In the genomic region with DNA sequence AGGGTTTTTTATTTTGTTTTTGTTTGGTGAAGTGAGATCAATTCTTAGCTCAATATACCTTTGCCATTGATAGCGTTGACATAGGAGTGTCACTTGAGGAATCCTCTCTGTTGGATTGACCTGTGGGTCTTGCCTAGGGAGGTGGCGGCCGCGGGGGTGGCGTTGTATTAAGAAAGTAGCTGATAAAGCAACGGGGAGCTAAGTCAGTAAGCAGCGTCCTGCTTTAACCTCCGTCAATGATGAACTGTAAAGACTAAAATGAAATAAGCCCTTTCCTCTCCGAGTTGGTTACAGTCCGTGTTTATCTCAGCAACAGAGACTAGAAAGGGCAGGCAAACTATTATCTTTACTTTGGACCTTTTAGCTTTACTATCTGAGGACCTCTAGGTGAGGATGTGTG, we compare ENCODE assay signal across 8 mouse cellular contexts. TPM values are rescaled to one million over a fixed set of nuclear protein-coding genes. Genes with fewer than 3 reads are reported as not detected.
DNase-seq lines count a peak whose midpoint lies in the region; ATAC-seq and TF ChIP-seq lines count a peak whose summit lies in the region.

No protein-coding gene starts in this region.

- H3K36me3 ChIP-seq in ES-Bruce4 (ENCODE audit: control insufficient read depth, insufficient read depth, low read length, poor library complexity, severe bottlenecking) = no peaks in the 10 kb centered on the region
- H3K36me3 ChIP-seq in embryonic facial prominence, embryonic 14.5 days (ENCODE audit: control insufficient read depth, insufficient read depth, low read length) = peaks cover under 1% of the 10 kb centered on the region; the same call in 1 of the 2 replicates
- no peaks in the 10 kb centered on the region for H3K36me3 ChIP-seq in hindbrain, embryonic 15.5 days
- H3K36me3 ChIP-seq in liver, embryonic 14.5 days (replicated peaks; ENCODE audit: control insufficient read depth, insufficient read depth, low read depth) = no peaks in the 10 kb centered on the region

- peak overlapping the region; percentile 62 for H3K4me2 ChIP-seq in embryonic facial prominence, embryonic 14.5 days (ENCODE audit: low read depth, low read length)
- H3K4me2 ChIP-seq in hindbrain, embryonic 15.5 days = peak overlapping the region; percentile 69
- peak overlapping the region; percentile 87 for H3K4me2 ChIP-seq in liver, embryonic 14.5 days (ENCODE audit: low read depth)

- no peak for TF ChIP-seq CTCF in ES-Bruce4 (IDR thresholded peaks at IDR 0.05; ENCODE audit: low read depth, low read length)
- no peak for TF ChIP-seq CTCF in liver, embryonic 14.5 days (IDR thresholded peaks at IDR 0.05; ENCODE audit: low read depth)

- H3K9ac ChIP-seq in ES-Bruce4 (ENCODE audit: low read depth, poor library complexity, severe bottlenecking) = no peak overlapping the region; the same call in 1 of the 2 replicates
- peak overlapping the region; percentile 79 for H3K9ac ChIP-seq in embryonic facial prominence, embryonic 14.5 days (ENCODE audit: low read depth, low read length)
- peak overlapping the region; percentile 80 for H3K9ac ChIP-seq in hindbrain, embryonic 15.5 days
- H3K9ac ChIP-seq in liver, embryonic 14.5 days (replicated peaks) = peak overlapping the region; percentile 59

- TF ChIP-seq POLR2A in ES-Bruce4 (IDR thresholded peaks at IDR 0.05; ENCODE audit: insufficient read depth, low read length) = no peak

- 13% methylated on average over 10 of the region's 10 CpGs for WGBS in embryonic facial prominence, embryonic 14.5 days
- 6% methylated on average over 10 of the region's 10 CpGs for WGBS in hindbrain, embryonic 15.5 days
- WGBS in liver, embryonic 14.5 days (ENCODE audit: insufficient replicate concordance) = 6% methylated on average over 10 of the region's 10 CpGs

- peak overlapping the region; percentile 36; the same call in 1 of the 2 replicates for H3K4me3 ChIP-seq in ES-Bruce4 (ENCODE audit: low read depth, low read length)
- H3K4me3 ChIP-seq in embryonic facial prominence, embryonic 14.5 days (ENCODE audit: low read depth, low read length) = peak overlapping the region; percentile 83
- peak overlapping the region; percentile 79 for H3K4me3 ChIP-seq in hindbrain, embryonic 15.5 days
- H3K4me3 ChIP-seq in liver, embryonic 14.5 days (ENCODE audit: insufficient read depth in 1 of 2, low read depth in 2 of 2, low read length in 2 of 2) = peak overlapping the region; percentile 72 to 87

- no peak for TF ChIP-seq EP300 in ES-Bruce4 (IDR thresholded peaks at IDR 0.05; ENCODE audit: insufficient read depth, low read depth, low read length)
- TF ChIP-seq EP300 in liver, embryonic 14.5 days (IDR thresholded peaks at IDR 0.05; ENCODE audit: low read depth) = no peak

- no peaks in the 10 kb centered on the region for H3K27me3 ChIP-seq in ES-Bruce4 (ENCODE audit: control insufficient read depth, insufficient read depth, low read length, poor library complexity, severe bottlenecking)
- H3K27me3 ChIP-seq in embryonic facial prominence, embryonic 14.5 days (replicated peaks; ENCODE audit: control insufficient read depth, insufficient read depth, low read length) = no peaks in the 10 kb centered on the region
- H3K27me3 ChIP-seq in hindbrain, embryonic 15.5 days = no peaks in the 10 kb centered on the region
- no peaks in the 10 kb centered on the region for H3K27me3 ChIP-seq in liver, embryonic 14.5 days (ENCODE audit: control insufficient read depth, insufficient read depth, low read length)

- ATAC-seq in embryonic facial prominence, embryonic 14.5 days (ENCODE audit: low read depth) = no peak
- ATAC-seq in hindbrain, embryonic 15.5 days (ENCODE audit: low FRiP score, low read depth) = no peak; the same call in 1 of the 2 replicates
- ATAC-seq in liver, embryonic 14.5 days (ENCODE audit: insufficient read depth) = peak; percentile 25

- H3K9me3 ChIP-seq in ES-Bruce4 (replicated peaks; ENCODE audit: control insufficient read depth, insufficient read depth, low read length, poor library complexity, severe bottlenecking) = no peaks in the 10 kb centered on the region
- H3K9me3 ChIP-seq in embryonic facial prominence, embryonic 14.5 days (ENCODE audit: control insufficient read depth, low read length) = no peaks in the 10 kb centered on the region
- no peaks in the 10 kb centered on the region for H3K9me3 ChIP-seq in hindbrain, embryonic 15.5 days
- H3K9me3 ChIP-seq in liver, embryonic 14.5 days (ENCODE audit: control insufficient read depth, low read length) = no peaks in the 10 kb centered on the region

- H3K27ac ChIP-seq in ES-Bruce4 (ENCODE audit: insufficient read depth, low read length) = 0 out of 2 replicates have a peak overlapping the region, but pooled peaks have one; percentile 28
- H3K27ac ChIP-seq in embryonic facial prominence, embryonic 14.5 days (replicated peaks; ENCODE audit: low read depth, low read length) = no peak overlapping the region
- peak overlapping the region; percentile 84 for H3K27ac ChIP-seq in hindbrain, embryonic 15.5 days (replicated peaks)
- H3K27ac ChIP-seq in liver, embryonic 14.5 days = peak overlapping the region; percentile 22; the same call in 1 of the 2 replicates

- H3K4me1 ChIP-seq in ES-Bruce4 (ENCODE audit: control insufficient read depth, insufficient read depth, low read length) = peaks cover 3% of the 10 kb centered on the region
- peaks cover 6% of the 10 kb centered on the region; the same call in 1 of the 2 replicates for H3K4me1 ChIP-seq in embryonic facial prominence, embryonic 14.5 days (ENCODE audit: control insufficient read depth, insufficient read depth, low read length)
- peaks cover 23% of the 10 kb centered on the region for H3K4me1 ChIP-seq in hindbrain, embryonic 15.5 days (replicated peaks)
- peaks cover 5 to 11% of the 10 kb centered on the region in 2 experiments; a peak in 3 of 4 replicates for H3K4me1 ChIP-seq in liver, embryonic 14.5 days (replicated peaks; ENCODE audit: control insufficient read depth in 2 of 2, insufficient read depth in 2 of 2, low read length in 1 of 2)

- DNase-seq in heart, adult 11 months = peak; percentile 88
- no peak for DNase-seq in heart, adult 9 months (ENCODE audit: low spot score in 2 of 2)
- no peak for DNase-seq in embryonic facial prominence, embryonic 14.5 days (ENCODE audit: low spot score)
- DNase-seq in liver, embryonic 14.5 days (ENCODE audit: low read depth in 3 of 3, low spot score in 3 of 3) = peak in 1 of 3 experiments; percentile 10
- DNase-seq in thymus, postnatal 4 days = peak; percentile 61
- no peak for DNase-seq in urinary bladder, adult 2 months (ENCODE audit: low spot score)

RNA-seq across cellular contexts. Expression of a gene that starts 0.5 kb away (rescaled TPM):
- 7.3 and 11.4 TPM in 2 replicates for polyA plus RNA-seq in ES-Bruce4 (2011; ENCODE audit: insufficient read depth, insufficient read length, low read depth, missing spikeins)
- 20.6 and 21.6 TPM in 2 replicates for polyA plus RNA-seq in embryonic facial prominence, embryonic 14.5 days (2014; fragmentation: Nextera tagmentation; extraction: Ambion mirVana)
- 21.3 and 22.0 TPM in 2 replicates for polyA plus RNA-seq in hindbrain, embryonic 15.5 days (2015; fragmentation: Nextera tagmentation; extraction: Ambion mirVana)
- polyA plus RNA-seq in liver, embryonic 14.5 days (2012; rRNA removed) = 4.2 and 4.9 TPM in 2 replicates
- 4.5 and 5.9 TPM in 2 replicates for polyA plus RNA-seq in liver, embryonic 14.5 days (2014; fragmentation: Nextera tagmentation; extraction: Ambion mirVana)
- polyA plus RNA-seq in urinary bladder, adult 2 months (2012; rRNA removed) = 29.3 and 33.2 TPM in 2 replicates

Comparison
In these comparisons a context has a peak if more than half of its experiments do, and no peak if none do; other contexts are left out.
1. DNase-seq: peak in heart, adult 11 months (single experiment) and thymus, postnatal 4 days (single experiment); none in heart, adult 9 months (0 of 2), embryonic facial prominence, embryonic 14.5 days (single experiment) and urinary bladder, adult 2 months (single experiment).
2. Peak in every context shown above with its lines, with median percentiles within 50 percentile points of each other: H3K4me3 ChIP-seq and H3K4me2 ChIP-seq.